Mouse (Mus musculus): ENCODE measurements at regions not wholly inside any gene's neighbourhood (a gene's known extent, or its start where the extent isn't known, plus 50 kb on each side); places are given as distances from the start of the nearest gene placed in this dataset.

DNA sequence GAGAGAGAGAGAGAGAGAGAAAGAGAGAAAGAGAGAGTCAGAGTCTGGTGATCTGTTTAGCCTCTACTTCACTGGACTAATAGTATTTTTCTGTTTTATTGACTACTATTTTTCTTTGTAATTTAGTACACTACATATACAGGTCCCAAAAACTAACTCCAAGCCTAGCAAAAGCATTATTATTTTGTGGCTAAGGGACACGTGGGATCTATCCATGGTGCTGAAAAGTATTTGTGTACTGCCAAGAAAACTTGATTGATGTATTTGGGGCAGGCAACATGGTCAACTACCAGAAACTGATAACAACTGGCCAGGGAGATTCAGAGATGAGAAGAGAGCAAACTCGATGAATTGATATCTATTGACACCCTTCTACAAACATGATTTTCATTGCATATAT lies 94.3 kb upstream of the Zic1 start:
- no peak for TF ChIP-seq CTCF (IDR thresholded peaks at IDR 0.05)
- TF ChIP-seq EP300 (IDR thresholded peaks at IDR 0.05): no peak

Data from lung, postnatal 0 days (tissue).